Mouse (Mus musculus) hindbrain, embryonic 10.5 days (tissue): Measurements from ENCODE around the gene Rnaseh2c. TPM values are rescaled to one million over a fixed set of nuclear protein-coding genes. Genes with fewer than 3 reads are reported as not detected.
A peak's percentile ranks its signal among the peaks of the same experiment; 100 is the strongest.

Experiments
- DNase-seq: peaks from one replicate; pipeline ENCODE4 v3.0.0-alpha.2; 2017; ENCODE audit warnings: low spot score
- H3K27ac ChIP-seq: fragments of 300-500 bp; sonication (generic); 2 replicates; pipeline ENCODE4 v1.5.1; 2016; ENCODE audit warnings: mild to moderate bottlenecking, moderate library complexity
- H3K27me3 ChIP-seq: fragments of 300-500 bp; sonication (generic); 2 replicates; pipeline ENCODE4 v1.6.1; 2016; ENCODE audit warnings: mild to moderate bottlenecking; ENCODE audit not compliant: poor library complexity, insufficient read depth, severe bottlenecking
- H3K36me3 ChIP-seq: fragments of 300-500 bp; sonication (generic); 2 replicates; pipeline ENCODE4 v1.6.1; 2016; ENCODE audit warnings: mild to moderate bottlenecking, moderate library complexity
- H3K4me1 ChIP-seq: fragments of 300-500 bp; sonication (generic); replicated peaks from 2 replicates; pipeline ENCODE4 v1.6.1; 2016; ENCODE audit warnings: mild to moderate bottlenecking
- H3K4me3 ChIP-seq: fragments of 300-500 bp; sonication (generic); 2 replicates; pipeline ENCODE4 v1.5.1; 2016; ENCODE audit warnings: mild to moderate bottlenecking, moderate library complexity
- H3K9me3 ChIP-seq: fragments of 300-500 bp; sonication (generic); 2 replicates; pipeline ENCODE4 v1.6.1; 2016; ENCODE audit warnings: mild to moderate bottlenecking, moderate library complexity
- WGBS: fragments of 180-500 bp; shearing (Covaris S2); methylation state at CpG from one replicate; pipeline ENCODE4 v1.1.7; 2016; 5-methylcytosine and 5-hydroxymethylcytosine counted together
- polyA plus RNA-seq: library from polyadenylated mRNA; unstranded; fragments of >200 nt; fragmentation: Nextera tagmentation; extraction: Ambion mirVana; gene quantifications from 2 replicates; pipeline ENCODE4 v1.2.1, GENCODE M21; 2016

The Rnaseh2c gene
- polyA plus RNA-seq, 1 experiment from 2014 or later: 187 TPM

- 91% methylated on average over 4 of the region's 4 CpGs for WGBS
- H3K27ac ChIP-seq: no peak overlapping the region
- H3K9me3 ChIP-seq: no peaks in the 10 kb centered on the region
- 0 out of 2 replicates have a peak, but pooled peaks cover 8% of the 10 kb centered on the region for H3K27me3 ChIP-seq
- no peak for DNase-seq
- H3K4me3 ChIP-seq: no peak overlapping the region
- no peaks in the 10 kb centered on the region for H3K36me3 ChIP-seq
- no peaks in the 10 kb centered on the region for H3K4me1 ChIP-seq
Observed at GRCm38 (mm10) chr19:5620007-5620406, 18.3 kb downstream of the Rnaseh2c start.

- Histone ChIP-seq H3K27me3 (0 out of 2 replicates have a peak, but pooled peaks cover 3% of the 10 kb centered on the region), H3K4me1 (no peaks in the 10 kb centered on the region), H3K9me3 (no peaks in the 10 kb centered on the region), H3K36me3 (no peaks in the 10 kb centered on the region), H3K4me3 (no peak overlapping the region), H3K27ac (no peak overlapping the region)
- no peak for DNase-seq
- WGBS: 86% methylated on average over 5 of the region's 5 CpGs
Observed at GRCm38 (mm10) chr19:5621884-5622283, 20.2 kb downstream of the Rnaseh2c start.

GRCm38 (mm10) chr19:5625311-5625710 is 23.6 kb downstream of the Rnaseh2c start:
- H3K9me3 ChIP-seq: no peaks in the 10 kb centered on the region
- H3K27ac ChIP-seq: no peak overlapping the region
- no peak overlapping the region for H3K4me3 ChIP-seq
- no peak for DNase-seq
- no peaks in the 10 kb centered on the region for H3K27me3 ChIP-seq
- WGBS: 87% methylated on average over 8 of the region's 8 CpGs
- H3K36me3 ChIP-seq: no peaks in the 10 kb centered on the region
- no peaks in the 10 kb centered on the region for H3K4me1 ChIP-seq

- no peaks in the 10 kb centered on the region for H3K9me3 ChIP-seq
- no peaks in the 10 kb centered on the region for H3K4me1 ChIP-seq
- no peak overlapping the region for H3K27ac ChIP-seq
- DNase-seq: no peak
- H3K36me3 ChIP-seq: no peaks in the 10 kb centered on the region
- no peaks in the 10 kb centered on the region for H3K27me3 ChIP-seq
- no peak overlapping the region for H3K4me3 ChIP-seq
Observed at GRCm38 (mm10) chr19:5629907-5630306, 28.2 kb downstream of the Rnaseh2c start.

- DNase-seq: no peak
- Histone ChIP-seq H3K4me3 (no peak overlapping the region), H3K27me3 (no peaks in the 10 kb centered on the region), H3K4me1 (peaks cover 12% of the 10 kb centered on the region), H3K9me3 (no peaks in the 10 kb centered on the region), H3K27ac (no peak overlapping the region), H3K36me3 (no peaks in the 10 kb centered on the region)
- 77% methylated on average over 9 of the region's 9 CpGs for WGBS
Observed at GRCm38 (mm10) chr19:5632120-5632519, 30.4 kb downstream of the Rnaseh2c start.

GRCm38 (mm10) chr19:5636036-5636570 is 34.4 kb downstream of the Rnaseh2c start:
- H3K9me3 ChIP-seq: no peaks in the 10 kb centered on the region
- peaks cover 37% of the 10 kb centered on the region for H3K4me1 ChIP-seq
- no peaks in the 10 kb centered on the region for H3K27me3 ChIP-seq
- peaks cover 25% of the 10 kb centered on the region for H3K36me3 ChIP-seq
- WGBS: 81% methylated on average over 7 of the region's 7 CpGs
- H3K27ac ChIP-seq: no peak overlapping the region
- 0 out of 2 replicates have a peak overlapping the region, but pooled peaks have one; percentile 87 for H3K4me3 ChIP-seq
- DNase-seq: no peak

- H3K27ac ChIP-seq: peak overlapping the region; percentile 97
- WGBS: 45% methylated on average over 12 of the region's 12 CpGs
- no peaks in the 10 kb centered on the region for H3K27me3 ChIP-seq
- H3K4me1 ChIP-seq: peaks cover 37% of the 10 kb centered on the region
- peaks cover 30% of the 10 kb centered on the region for H3K36me3 ChIP-seq
- no peaks in the 10 kb centered on the region for H3K9me3 ChIP-seq
- no peak for DNase-seq
- H3K4me3 ChIP-seq: peak overlapping the region; percentile 87
Observed at GRCm38 (mm10) chr19:5636571-5637041, 34.9 kb downstream of the Rnaseh2c start.

- Histone ChIP-seq H3K4me1 (peaks cover 37% of the 10 kb centered on the region), H3K27ac (peak within 1 kb of the TSS; percentile 97), H3K4me3 (peak within 1 kb of the TSS; percentile 87), H3K36me3 (peaks cover 37% of the 10 kb centered on the region), H3K27me3 (no peaks in the 10 kb centered on the region), H3K9me3 (no peaks in the 10 kb centered on the region)
- under 1% methylated on average over 108 of the region's 109 CpGs for WGBS
- DNase-seq: peak; percentile 86
Observed at GRCm38 (mm10) chr19:5637069-5638047, 35.7 kb downstream of the Rnaseh2c start, which contains the start of gene Rela. TSS of gene Rela (plus strand) at chr19:5637483.

GRCm38 (mm10) chr19:5638416-5639005 is 36.8 kb downstream of the Rnaseh2c start:
- Histone ChIP-seq H3K4me3 (peak overlapping the region; percentile 87), H3K27ac (peak overlapping the region; percentile 97; the same call in 1 of the 2 replicates), H3K4me1 (peaks cover 37% of the 10 kb centered on the region), H3K27me3 (no peaks in the 10 kb centered on the region), H3K9me3 (no peaks in the 10 kb centered on the region), H3K36me3 (peaks cover 48% of the 10 kb centered on the region)
- no peak for DNase-seq
- WGBS: 92% methylated on average over 18 of the region's 18 CpGs

- Histone ChIP-seq H3K4me1 (peaks cover 37% of the 10 kb centered on the region), H3K36me3 (peaks cover 66% of the 10 kb centered on the region), H3K4me3 (no peak overlapping the region), H3K27ac (no peak overlapping the region), H3K27me3 (no peaks in the 10 kb centered on the region), H3K9me3 (no peaks in the 10 kb centered on the region)
- 76% methylated on average over 9 of the region's 9 CpGs for WGBS
- no peak for DNase-seq
Observed at GRCm38 (mm10) chr19:5640339-5640738, 38.7 kb downstream of the Rnaseh2c start.

- 93% methylated on average over 17 of the region's 17 CpGs for WGBS
- Histone ChIP-seq H3K27ac (no peak overlapping the region), H3K36me3 (peaks cover 72% of the 10 kb centered on the region)
Observed at GRCm38 (mm10) chr19:5641021-5641420, 39.3 kb downstream of the Rnaseh2c start.

GRCm38 (mm10) chr19:5641641-5642040 is 40.0 kb downstream of the Rnaseh2c start:
- Histone ChIP-seq H3K4me1 (peaks cover 30% of the 10 kb centered on the region), H3K27me3 (no peaks in the 10 kb centered on the region), H3K4me3 (no peak overlapping the region), H3K9me3 (no peaks in the 10 kb centered on the region), H3K36me3 (peaks cover 79% of the 10 kb centered on the region), H3K27ac (no peak overlapping the region)
- 93% methylated on average over 8 of the region's 8 CpGs for WGBS
- no peak for DNase-seq

More at GRCm38 (mm10) chr19:5641021-5641420, 39.3 kb downstream of the Rnaseh2c start:
- no peak for DNase-seq
- Histone ChIP-seq H3K9me3 (no peaks in the 10 kb centered on the region), H3K4me3 (no peak overlapping the region), H3K27me3 (no peaks in the 10 kb centered on the region), H3K4me1 (peaks cover 37% of the 10 kb centered on the region)
